Mouse (Mus musculus) fibroblast of lung, adult 2 months (primary cell): Measurements from ENCODE around the gene Scarf2.

Experiments used
- DNase-seq: peaks from one replicate; pipeline ENCODE4 v3.0.0-alpha.2; 2011; ENCODE audit warnings: low read depth

Scarf2 gene

DNA sequence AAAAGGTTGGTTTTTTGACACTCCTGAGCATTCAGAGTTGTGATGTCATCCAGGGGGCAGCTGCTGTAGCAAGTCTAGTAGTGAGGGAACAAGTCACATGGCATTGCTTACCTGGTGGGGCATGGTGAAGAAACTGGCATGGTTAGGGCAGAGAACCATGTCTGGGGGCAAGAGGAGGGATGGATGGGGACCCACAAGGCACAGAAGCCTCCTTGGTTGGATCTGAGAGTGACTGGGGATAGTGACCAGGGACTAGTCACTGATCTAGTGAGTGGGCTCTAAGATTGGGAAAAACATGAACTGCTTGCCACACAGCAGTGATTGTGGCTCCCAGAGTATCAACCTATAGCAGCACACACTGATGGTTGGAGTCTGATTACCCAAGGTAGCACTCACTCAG, 2.5 kb downstream of the Scarf2 start:
- no peak for DNase-seq

DNA sequence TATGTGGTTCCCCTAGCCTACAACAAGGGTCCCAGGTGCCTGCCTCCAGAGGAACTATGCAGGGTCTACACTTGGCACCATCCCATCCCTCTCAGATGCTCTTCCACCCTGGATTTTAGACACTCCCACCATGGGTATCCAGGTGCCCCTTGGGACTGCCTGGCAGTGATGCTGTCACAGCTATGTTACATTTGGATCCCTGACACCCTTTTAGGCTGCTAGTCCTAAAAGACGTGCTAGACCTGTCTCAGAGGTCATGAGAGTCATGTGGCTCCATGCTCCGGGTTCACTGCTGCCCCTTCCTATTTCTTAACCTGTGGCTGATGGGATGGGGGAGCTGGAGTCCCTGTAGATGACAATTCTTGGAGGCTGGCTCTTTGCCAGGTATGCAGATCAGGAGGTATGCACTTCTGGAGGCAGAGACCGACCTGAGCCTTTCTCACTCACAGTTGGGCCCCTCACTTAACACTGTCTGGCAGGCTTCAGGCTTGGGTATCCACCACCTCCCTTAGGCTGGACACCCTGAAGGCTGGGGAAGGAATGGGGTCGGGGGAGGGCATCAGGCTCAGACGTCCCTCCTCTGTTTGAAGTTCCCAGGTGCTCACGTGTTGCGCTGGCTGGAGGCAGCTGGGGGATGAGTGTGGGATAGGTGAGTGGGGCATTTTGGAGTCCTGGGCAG, 4.8 kb downstream of the Scarf2 start:
- no peak for DNase-seq

DNA sequence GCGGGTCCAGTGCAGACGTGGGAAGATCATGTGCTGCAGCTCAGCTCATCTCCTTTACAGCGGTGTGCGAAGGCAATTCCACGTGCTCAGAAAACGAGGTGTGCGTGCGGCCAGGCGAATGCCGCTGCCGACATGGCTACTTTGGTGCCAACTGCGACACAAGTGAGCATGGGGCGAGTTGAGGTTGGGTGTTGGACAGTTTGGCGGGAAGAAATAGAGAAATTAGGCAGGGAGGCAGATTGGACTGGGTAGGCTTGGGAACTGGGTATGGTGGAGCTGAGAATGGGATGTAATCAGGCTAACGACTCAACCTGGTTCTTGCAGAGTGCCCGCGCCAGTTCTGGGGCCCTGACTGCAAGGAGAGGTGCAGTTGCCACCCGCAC, 5.4 kb downstream of the Scarf2 start:
- DNase-seq, result no peak

DNA sequence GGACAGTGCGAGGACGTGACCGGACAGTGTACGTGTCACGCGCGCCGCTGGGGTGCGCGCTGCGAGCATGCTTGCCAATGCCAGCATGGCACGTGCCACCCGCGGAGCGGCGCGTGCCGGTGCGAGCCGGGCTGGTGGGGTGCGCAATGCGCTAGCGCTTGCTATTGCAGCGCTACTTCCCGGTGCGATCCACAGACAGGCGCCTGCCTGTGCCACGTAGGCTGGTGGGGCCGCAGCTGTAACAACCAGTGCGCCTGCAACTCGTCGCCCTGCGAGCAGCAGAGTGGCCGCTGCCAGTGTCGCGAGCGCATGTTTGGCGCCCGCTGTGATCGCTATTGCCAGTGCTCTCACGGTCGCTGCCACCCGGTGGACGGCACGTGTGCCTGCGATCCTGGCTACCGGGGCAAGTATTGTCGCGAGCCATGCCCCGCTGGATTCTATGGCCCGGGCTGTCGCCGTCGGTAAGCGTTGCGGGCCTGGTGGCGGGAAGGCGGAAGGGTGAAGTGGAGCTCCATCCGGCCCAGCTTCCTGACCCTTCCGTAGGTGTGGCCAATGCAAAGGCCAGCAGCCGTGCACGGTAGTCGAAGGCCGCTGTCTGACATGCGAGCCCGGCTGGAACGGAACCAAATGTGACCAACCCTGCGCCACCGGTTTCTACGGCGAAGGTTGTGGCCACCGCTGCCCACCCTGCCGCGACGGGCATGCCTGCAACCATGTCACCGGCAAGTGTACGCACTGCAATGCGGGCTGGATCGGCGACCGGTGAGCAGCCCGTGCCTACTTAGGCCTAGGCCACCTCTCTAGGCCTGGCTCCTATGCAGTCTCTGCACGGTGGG, 6.0 kb downstream of the Scarf2 start:
- no peak for DNase-seq

DNA sequence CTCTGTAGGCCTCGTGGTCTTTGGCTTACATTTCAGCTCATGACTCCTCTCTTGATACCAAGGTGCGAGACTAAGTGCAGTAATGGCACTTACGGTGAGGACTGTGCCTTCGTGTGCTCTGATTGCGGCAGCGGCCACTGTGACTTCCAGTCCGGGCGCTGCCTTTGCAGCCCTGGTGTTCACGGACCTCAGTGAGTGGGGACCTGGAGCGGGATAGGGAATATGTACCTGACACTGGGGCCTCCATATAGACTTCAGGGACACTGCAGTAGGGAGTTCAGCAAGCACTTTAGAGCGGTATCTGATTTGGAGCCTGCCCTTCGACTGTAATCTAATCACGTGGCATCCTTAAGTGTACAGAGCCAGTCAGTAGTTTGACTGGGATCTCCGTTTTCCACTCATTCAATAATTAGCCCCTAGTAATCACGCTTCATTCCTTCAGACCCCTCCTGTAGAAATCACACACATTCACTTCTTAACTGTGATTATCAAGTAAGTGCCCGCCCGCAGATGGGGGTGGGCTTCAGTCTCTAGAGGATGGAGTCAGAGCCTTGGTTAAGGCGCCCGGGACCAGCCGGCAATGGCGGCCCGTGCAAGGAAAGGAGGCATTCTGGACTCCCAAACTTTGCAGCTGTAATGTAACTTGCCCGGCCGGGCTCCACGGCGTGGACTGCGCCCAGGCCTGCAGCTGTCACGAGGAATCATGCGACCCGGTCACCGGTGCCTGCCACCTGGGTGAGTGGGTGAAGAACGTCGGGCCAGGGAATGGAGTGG, 6.8 kb downstream of the Scarf2 start:
- no peak for DNase-seq

DNA sequence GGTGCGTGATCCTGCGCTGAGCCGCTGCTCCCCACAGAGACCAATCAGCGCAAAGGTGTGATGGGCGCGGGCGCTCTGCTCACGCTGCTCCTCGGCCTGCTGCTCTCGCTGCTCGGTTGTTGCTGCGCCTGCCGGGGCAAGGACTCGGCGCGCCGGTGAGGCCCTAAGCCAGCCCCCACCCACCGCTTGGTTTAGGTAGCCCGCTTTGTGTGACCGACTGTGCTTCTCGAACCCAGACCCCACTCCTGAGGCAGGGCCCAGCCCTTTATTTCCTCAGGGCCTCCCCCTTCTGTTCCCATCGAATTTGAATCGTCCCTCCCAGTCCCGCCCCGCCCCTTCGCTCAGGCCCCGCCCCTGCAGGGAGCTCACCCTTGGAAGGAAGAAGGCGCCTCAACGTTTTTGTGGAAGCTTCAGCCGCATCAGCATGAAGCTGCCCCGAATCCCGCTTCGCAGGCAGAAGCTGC, 7.4 kb downstream of the Scarf2 start:
- no peak for DNase-seq

DNA sequence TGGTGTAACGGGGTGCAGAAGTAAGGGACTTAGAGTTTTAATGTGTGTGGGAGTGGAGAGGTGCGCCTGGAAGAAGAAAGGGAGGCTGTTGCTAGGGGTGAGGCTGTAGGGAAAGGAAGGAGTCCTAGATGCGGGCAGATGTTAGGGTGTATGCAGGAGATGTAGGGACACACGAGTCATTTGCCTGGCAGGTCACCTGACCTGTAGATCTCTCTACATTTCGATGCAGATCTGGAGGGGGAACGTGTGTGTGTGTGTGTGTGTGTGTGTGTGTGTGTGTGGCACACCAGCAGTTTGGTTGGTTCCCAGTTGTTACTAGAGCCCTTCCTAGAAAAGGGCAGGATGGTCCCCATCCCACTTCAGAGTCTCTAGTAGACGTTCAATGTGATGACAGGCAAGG, 7.9 kb downstream of the Scarf2 start:
- no peak for DNase-seq

DNA sequence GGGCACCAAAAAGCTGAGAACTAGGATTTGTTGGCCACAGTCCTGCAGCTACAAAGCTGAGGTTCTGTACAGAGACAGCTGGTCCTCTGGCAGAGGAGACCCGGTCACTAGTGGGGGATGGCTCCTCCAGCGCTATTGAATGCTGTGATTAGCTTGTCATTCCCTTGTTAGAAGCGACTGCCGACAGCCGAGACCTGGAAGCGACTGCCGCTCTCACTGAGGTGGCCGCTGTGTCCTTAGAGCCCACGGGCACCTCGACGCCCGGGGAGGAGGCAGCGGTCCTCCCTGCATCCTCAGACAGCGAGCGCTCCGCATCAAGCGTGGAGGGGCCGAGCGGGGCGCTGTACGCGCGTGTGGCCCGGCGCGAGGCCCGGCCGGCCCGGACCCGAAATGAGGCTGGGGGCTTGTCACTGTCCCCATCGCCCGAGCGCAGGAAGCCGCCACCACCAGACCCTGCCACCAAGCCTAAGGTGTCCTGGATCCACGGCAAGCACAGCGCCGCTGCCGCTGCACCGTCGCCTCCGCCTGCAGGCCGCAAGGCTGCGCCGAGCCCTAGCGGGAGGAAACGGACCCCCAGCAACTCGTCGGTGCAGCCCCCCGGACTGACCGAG, 9.6 kb downstream of the Scarf2 start:
- DNase-seq, result no peak

DNA sequence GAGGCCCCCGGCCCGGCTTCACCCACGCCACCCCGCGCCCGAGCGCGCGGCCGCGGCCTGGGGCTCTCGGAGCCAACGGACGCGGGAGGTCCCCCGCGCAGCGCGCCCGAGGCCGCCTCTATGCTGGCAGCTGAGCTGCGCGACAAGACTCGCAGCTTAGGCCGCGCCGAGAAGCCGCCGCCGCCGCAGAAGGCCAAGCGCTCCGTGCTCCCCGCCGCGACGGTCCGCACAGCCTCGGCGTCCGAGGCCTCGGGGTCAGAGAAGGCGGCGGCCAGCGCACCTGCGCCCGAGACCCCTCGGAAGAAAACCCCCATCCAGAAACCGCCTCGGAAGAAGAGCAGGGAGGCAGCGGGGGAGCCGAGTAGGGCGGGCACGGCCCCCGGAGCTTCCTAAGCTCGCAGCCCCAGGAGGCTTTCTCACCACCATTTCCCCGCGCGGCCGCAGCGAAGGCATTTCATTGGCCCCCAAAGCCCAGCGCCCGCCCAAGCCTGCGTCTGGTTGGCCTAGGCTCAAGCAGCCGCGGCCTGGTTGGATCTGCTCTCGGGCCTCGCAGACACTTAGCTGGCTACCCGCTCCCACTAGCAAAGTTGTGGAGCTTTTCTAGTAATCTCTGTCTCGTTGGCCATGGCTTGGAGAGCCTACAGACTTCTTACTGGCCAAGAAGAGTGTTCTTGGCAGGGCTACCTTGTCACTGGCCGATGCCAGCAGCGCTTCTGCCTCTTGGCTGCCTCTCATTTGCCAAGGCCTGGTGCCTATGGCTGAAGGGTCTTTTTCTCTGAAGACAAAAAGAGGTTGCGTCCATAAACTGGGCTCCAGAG, 10.3 kb downstream of the Scarf2 start:
- no peak for DNase-seq

DNA sequence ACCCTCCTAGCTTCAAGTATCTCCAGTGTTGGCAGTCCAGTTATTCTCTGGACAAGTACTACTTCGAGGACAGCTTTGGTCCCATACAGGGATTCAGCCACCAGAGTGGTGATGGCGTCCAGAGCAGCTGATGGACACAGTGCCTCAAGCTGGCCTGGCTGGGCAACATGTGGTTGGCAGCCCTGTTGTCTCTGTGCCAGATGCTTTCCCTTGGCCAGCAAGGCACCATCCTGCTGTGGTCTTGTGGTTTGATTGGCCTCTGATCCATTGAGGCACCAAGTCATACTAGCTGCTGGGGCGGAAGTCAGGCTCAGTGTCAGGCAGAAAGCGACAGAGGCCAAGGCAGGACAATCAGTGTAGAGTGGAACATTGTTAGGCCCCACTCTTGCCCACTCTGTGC, 12.0 kb downstream of the Scarf2 start:
- peak; percentile 78 for DNase-seq

DNA sequence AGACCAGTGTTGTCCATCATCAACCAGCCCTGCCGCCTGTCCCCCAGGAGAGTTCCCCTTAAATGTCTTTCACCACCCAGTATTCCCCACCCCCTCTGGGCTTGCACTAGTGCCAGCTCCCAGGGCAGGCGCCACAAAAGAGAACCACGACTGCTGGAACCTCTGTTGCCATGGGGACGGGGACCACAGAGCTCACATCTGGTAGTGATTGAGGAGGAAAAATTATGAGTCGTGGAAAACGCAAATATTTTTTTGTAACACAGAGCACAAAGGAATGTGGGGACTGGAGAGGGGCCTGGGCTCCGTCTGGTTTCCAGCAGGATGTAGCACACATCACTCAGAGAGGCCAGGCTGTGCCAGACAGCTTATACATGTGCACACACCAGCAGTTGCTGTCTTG, 12.6 kb downstream of the Scarf2 start:
- peak; percentile 89 for DNase-seq

DNA sequence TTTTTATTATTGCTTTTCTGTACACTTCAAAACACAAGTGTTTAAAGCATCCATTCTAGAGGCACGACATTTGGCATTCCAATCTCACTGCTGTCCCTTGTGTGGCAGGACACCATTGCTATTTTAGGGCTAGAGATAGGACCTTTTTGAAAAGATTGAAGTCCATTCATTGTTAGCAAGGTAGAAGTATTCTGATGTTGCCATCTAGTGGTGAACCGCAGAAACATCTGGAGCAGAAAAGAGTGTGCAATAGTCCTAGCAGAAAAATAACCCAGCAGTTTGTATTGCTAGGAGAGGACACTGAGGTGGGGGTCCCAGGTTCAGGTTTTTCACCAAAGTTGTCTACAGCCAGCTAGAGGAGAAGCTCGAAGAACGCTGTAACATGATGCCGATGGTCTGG, 15.0 kb downstream of the Scarf2 start:
- DNase-seq, result no peak

DNA sequence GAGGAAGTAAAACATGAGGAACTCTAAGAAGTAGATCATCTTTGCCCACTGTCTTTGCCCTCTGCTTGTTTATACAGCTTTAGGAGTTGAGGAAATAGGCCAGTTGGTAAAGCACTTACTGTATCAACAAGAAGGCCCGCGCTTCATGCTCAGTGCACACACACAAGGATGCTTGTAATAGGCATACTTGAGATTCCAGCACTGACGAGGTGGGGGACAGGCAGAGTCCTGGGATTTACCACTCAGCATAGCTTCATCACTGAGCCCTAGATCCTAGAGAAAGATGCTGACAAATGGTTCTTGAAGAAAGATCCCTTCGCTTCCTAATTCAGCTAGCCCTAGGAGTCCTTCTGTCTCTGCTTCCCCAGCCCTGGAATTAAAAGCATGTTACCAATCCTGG, 16.1 kb downstream of the Scarf2 start:
- no peak for DNase-seq

DNA sequence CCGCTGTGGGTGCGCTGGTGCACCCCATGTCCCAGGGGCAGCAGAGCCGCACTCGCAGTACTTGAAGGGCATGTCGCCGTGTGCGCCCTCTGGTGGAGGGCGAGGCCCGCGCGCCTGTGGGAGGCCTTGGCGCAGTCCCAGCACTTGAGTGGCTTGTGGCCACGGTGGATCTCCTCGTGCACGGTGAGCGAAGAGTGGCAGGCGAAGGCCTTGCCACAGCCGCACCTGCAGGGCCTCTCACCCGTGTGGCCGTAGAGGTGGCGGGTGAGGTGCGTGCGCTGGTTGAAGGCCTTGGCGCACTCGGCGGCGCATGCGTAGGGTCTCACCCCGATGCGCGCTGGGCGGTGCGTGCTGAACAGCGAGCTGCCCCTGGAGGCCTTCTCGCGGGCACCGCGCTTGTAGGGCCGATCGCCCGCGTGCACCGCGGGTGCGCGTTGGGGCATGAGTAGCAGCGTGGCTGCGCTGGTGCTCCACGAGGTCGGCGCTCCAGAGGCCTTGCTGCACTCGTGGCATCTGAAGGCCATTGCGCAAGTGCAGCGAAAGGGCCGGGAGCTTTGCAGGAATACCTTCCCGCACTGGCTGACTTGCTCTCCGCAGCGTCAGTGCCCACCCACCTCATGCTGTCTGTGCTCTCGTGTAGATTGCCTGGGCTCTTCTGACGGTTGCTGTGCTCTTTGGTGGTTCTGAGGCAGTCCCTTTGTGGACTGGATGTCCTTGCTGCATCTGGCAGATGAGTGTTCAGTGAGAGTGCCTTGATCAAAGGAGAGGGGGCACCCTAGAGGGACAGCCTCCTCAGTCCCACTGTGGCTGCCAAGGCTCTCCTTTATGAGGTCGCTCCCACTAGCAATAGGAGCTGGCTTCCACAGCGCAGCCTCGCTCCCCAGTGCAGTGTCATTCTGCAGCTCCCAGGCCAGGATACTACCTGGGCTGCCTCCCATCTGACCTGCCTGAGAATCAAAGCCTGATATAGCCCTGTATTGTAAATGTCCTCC, 18.6 kb downstream of the Scarf2 start:
- DNase-seq, result no peak

DNA sequence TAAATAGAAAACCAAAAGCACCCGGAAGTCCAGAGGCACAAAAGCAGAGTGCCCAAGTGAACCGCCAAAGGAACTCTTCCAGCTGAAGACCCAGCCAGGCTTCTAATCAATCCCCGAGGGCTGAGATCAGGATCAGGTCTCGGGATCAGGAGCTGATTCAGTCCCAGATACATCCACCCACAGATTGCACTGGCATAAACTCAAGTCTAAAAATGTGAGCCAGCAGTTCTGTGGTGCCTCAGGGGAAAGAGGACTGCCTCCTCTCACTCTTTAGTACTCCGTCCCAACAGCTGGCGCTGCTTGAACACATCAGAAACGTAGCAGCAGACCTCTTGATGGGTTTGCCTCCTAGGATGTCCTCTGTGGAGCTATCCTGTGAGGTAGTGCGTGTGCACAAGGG, 19.4 kb downstream of the Scarf2 start:
- no peak for DNase-seq

DNA sequence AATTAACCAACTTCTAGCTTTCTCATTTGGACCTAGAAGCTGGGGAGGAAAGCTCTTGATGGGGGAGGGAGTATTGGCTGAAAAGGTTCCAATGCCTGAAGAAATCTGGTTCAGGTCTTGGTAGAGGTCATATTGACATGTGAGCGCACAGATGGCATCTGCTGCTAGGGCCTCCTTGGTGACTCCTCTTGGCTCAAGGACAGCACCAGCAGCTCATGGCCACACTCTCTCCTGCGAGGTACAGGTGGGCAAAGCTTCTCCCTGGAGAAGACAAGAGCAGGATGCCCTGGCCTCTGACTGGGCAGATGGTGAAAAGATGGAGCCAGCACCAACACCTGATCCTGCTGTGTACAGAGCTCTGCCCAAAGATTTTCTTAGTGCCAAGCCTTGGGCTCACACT, 29.4 kb downstream of the Scarf2 start:
- DNase-seq, result no peak

DNA sequence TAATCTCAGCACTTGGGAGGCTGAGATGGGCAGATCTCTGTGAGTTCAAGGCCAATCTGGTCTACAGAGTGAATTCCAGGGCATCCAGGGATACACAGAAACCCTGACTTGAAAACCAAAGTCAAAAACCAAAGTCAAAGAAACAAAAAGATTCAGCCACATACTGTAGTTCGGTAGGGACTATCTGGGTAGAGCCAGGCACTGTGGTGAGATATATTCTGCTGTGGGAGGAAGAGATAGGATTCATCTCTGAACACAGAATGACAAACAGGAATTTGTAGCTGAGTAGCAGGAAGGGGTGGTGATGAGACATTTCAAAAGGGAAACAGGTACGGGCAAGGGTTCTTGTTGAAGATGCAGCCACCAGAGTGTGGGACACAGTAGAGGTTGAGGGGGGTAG, 31.1 kb downstream of the Scarf2 start:
- no peak for DNase-seq

DNA sequence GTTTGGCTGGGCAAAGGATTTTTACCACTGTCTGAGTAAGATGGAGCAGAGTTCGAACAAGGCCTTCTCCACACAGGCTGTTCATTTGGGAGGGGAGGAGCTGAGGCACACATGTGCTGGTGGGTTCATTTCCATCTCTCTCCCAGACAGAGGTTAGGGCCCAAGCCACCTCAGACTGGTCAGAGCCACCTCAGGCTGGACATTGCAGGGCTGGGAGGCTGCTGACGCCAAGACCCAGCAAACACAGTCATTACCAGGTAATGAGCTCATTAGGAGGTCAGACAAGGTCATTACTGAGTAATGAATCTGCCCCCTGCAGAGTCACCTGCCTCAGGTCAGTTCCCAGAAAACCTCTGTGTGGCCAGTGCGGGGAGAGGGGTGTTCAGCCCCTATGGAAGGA, 31.8 kb downstream of the Scarf2 start:
- DNase-seq, result no peak

DNA sequence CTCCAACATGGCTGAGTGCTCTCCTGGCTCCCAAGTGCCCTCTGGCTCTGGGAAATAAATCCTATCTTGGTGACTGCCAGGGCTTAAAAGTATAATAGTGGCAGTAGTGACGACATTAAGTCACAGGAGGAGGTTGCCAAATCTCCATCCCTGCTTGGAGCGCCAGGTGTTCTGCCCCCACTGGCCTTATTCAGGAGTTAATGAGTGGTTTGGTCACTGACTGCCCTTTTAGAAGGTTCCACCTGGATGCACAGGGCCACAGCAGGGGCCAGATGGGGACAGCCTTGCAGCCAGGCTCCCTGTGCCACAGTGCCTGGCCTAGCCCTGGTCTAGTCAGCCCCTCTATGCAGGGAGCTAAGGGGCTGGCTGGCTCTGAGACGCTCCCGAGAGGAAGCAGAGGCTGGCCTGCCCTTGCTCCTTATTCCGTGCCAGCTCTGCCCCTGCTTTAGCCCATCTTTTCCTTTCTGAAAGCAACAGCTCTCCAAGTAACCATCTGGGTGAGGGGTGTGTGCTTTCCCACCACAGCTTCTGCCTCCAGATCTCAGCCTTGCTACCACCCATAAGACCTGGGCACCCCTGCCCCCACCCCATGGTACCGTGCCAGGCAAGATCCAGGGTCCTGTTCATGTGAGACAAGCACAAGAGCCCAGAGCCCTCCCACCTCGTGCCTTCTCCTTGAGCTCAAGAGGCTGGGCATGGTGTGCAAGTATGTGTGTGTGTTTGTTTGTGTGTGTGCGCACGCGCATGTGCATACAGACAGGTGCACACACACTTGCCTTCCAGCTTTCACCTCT, 33.5 kb downstream of the Scarf2 start:
- no peak for DNase-seq

DNA sequence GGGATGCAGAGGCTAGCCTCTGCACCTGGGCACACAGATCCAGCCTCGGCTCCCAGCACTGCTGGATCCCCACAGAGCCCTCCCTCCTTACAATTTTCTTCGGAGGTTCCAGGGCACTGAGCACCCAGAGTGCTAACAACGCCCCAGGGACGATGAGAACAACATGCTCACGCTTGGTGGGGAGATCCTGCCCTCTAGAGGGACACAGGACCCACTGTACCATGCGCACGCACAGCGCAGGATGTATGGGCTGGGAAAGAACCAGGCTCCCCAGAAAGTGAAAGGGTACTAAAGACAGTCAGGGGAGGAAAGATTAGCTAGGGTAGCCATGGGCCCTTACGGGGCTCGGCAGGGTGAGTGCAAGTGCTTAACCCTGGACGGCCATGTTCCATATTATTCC, 34.7 kb downstream of the Scarf2 start:
- DNase-seq, result no peak
